Mouse (Mus musculus) liver, embryonic 14.5 days (tissue): ENCODE measurements around the gene Cd244a. TPM values are rescaled to one million over a fixed set of nuclear protein-coding genes. Genes with fewer than 3 reads are reported as not detected.

ENCODE experiments used
- ATAC-seq: fragments of 200-750 bp; cut with Nextera tagmentation; 2 replicates; pipeline ENCODE4 v1.8.0; 2017; ENCODE audit warnings: moderate number of reproducible peaks, mild to moderate bottlenecking, moderate library complexity; ENCODE audit not compliant: insufficient read depth
- DNase-seq, 3 experiments: peaks; one replicate each; pipeline ENCODE4 v3.0.0-alpha.2; 2012 to 2013; ENCODE audit warnings: low read depth in 3 of 3, low spot score in 3 of 3
- H3K27ac ChIP-seq: fragments of 300-500 bp; sonication (generic); 2 replicates; pipeline ENCODE4 v1.5.1; 2014; ENCODE audit warnings: moderate library complexity, mild to moderate bottlenecking, control low read depth, inconsistent platforms
- H3K27me3 ChIP-seq: fragments of 300-500 bp; sonication (generic); 2 replicates; pipeline ENCODE4 v1.6.1; 2014; ENCODE audit warnings: mild to moderate bottlenecking, low read length, moderate library complexity; ENCODE audit not compliant: control insufficient read depth, insufficient read depth
- H3K36me3 ChIP-seq: fragments of 300-500 bp; sonication (generic); replicated peaks from 2 replicates; pipeline ENCODE4 v1.6.1; 2014; ENCODE audit warnings: low read depth; ENCODE audit not compliant: control insufficient read depth, insufficient read depth
- H3K4me1 ChIP-seq, 2 experiments: fragments of 200-500 bp in 1 of 2; fragments of 300-500 bp in 1 of 2; sonication (generic) in 1 of 2; replicated peaks; 2 replicates each; pipeline ENCODE4 v1.6.1; 2012 to 2014; ENCODE audit warnings: antibody characterized with exemption in 1 of 2, inconsistent platforms in 1 of 2, low read length in 1 of 2; ENCODE audit not compliant: control insufficient read depth in 2 of 2, insufficient read depth in 2 of 2
- H3K4me2 ChIP-seq: fragments of 300-500 bp; sonication (generic); 2 replicates; pipeline ENCODE4 v1.6.1; 2014; ENCODE audit warnings: low read depth, mild to moderate bottlenecking, control low read depth, moderate library complexity
- H3K4me3 ChIP-seq, 2 experiments: fragments of 200-500 bp in 1 of 2; fragments of 300-500 bp in 1 of 2; sonication (generic) in 1 of 2; 2 replicates each; pipeline ENCODE4 v1.5.1; 2012 to 2014; ENCODE audit warnings: low read depth in 2 of 2, low read length in 2 of 2, mild to moderate bottlenecking in 2 of 2, control low read depth in 1 of 2, inconsistent platforms in 1 of 2, moderate library complexity in 1 of 2; ENCODE audit not compliant: insufficient read depth in 1 of 2
- H3K9ac ChIP-seq: fragments of 300-500 bp; sonication (generic); replicated peaks from 2 replicates; pipeline ENCODE4 v1.6.1; 2014; ENCODE audit warnings: mild to moderate bottlenecking, control low read depth, moderate library complexity
- H3K9me3 ChIP-seq: fragments of 300-500 bp; sonication (generic); 2 replicates; pipeline ENCODE4 v1.6.1; 2016; ENCODE audit warnings: low read length, mixed read lengths; ENCODE audit not compliant: control insufficient read depth
- CTCF ChIP-seq: IDR thresholded peaks from 2 replicates; pipeline ENCODE4 v1.5.1; 2016; ENCODE audit warnings: antibody characterized with exemption, low read depth, control low read depth
- EP300 ChIP-seq: IDR thresholded peaks from 2 replicates; pipeline ENCODE4 v1.6.1; 2016; ENCODE audit warnings: antibody characterized with exemption, low read depth
- WGBS: fragments of 180-500 bp; shearing (Covaris S2); extraction: QIAGEN DNeasy Blood & Tissue Kit; methylation state at CpG from one replicate; pipeline ENCODE4 v1.1.7; 2014; ENCODE audit not compliant: insufficient replicate concordance; 5-methylcytosine and 5-hydroxymethylcytosine counted together
- polyA plus RNA-seq, 2 experiments: library from polyadenylated mRNA; depleted of rRNA in 1 of 2; stranded (reverse) in 1 of 2; unstranded in 1 of 2; fragments of >200 nt; fragmentation: Nextera tagmentation in 1 of 2; extraction: Ambion mirVana in 1 of 2; gene quantifications; 2 replicates each; pipeline versions ENCODE4 v1.2.1 to v1.2.3; 2012 to 2014

The Cd244a gene
- 0.09 and 0.12 TPM in 2 replicates for polyA plus RNA-seq (2012; rRNA removed)
- polyA plus RNA-seq (2014; fragmentation: Nextera tagmentation; extraction: Ambion mirVana), result 0.22 and 0.24 TPM in 2 replicates

GRCm38 (mm10) chr1:171558898-171559297 is at the start of gene Cd244a:
Gene Cd244a (plus strand): TSS chr1:171559193.
- Histone ChIP-seq H3K9me3 (no peaks in the 10 kb centered on the region), H3K4me3 (no peak within 1 kb of the TSS), H3K27ac (no peak within 1 kb of the TSS), H3K4me2 (no peak within 1 kb of the TSS), H3K27me3 (no peaks in the 10 kb centered on the region), H3K4me1 (peaks cover 0 to 5% of the 10 kb centered on the region in 2 experiments; a peak in 2 of 4 replicates), H3K36me3 (no peaks in the 10 kb centered on the region), H3K9ac (no peak within 1 kb of the TSS)
- 9% methylated on average over 4 of the region's 4 CpGs for WGBS
- ATAC-seq (no peak), DNase-seq (peak in 1 of 3 experiments; percentile 29)
- TF ChIP-seq EP300 (no peak), CTCF (no peak)

GRCm38 (mm10) chr1:171513234-171513633 is 45.8 kb upstream of the Cd244a start:
- Histone ChIP-seq H3K9ac (no peak overlapping the region), H3K4me2 (no peak overlapping the region), H3K4me1 (no peaks in the 10 kb centered on the region), H3K27ac (no peak overlapping the region), H3K4me3 (no peak overlapping the region), H3K9me3 (no peaks in the 10 kb centered on the region), H3K27me3 (no peaks in the 10 kb centered on the region), H3K36me3 (no peaks in the 10 kb centered on the region)
- DNase-seq (no peak), ATAC-seq (no peak)
- no peak for TF ChIP-seq EP300
- peak; percentile 38 for TF ChIP-seq CTCF
- 69% methylated on average over 2 of the region's 2 CpGs for WGBS

DNA sequence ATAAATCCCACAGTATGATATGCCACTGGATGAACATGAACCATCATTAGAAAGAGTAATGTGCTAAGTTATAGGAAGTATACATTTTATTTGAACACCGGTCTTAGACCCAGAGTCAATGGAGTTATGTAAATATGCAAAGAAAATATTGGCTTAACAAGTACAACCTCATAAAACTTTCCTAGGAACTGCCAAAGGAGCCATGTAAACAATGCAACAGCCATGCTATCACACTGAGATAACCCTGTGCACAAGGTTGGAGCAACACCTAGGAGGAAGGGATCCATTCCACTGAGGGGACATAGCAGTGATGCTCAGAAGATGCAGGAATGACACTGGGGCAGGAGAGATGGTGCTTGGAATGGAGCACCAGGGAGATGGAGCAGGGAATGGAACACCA is 45.2 kb upstream of the Cd244a start:
- Histone ChIP-seq H3K9ac (no peak overlapping the region), H3K4me2 (no peak overlapping the region), H3K27ac (no peak overlapping the region), H3K4me1 (no peaks in the 10 kb centered on the region), H3K27me3 (no peaks in the 10 kb centered on the region), H3K36me3 (no peaks in the 10 kb centered on the region), H3K9me3 (no peaks in the 10 kb centered on the region), H3K4me3 (no peak overlapping the region)
- DNase-seq (no peak), ATAC-seq (no peak)
- WGBS, result 78% methylated on average over 1 of the region's 1 CpGs
- TF ChIP-seq CTCF (no peak), EP300 (no peak)

- no peak for TF ChIP-seq EP300
- TF ChIP-seq CTCF, result peak; percentile 45; the same call in 1 of the 2 replicates
- Histone ChIP-seq H3K4me3 (no peak overlapping the region), H3K27me3 (no peaks in the 10 kb centered on the region), H3K9me3 (no peaks in the 10 kb centered on the region), H3K4me2 (no peak overlapping the region), H3K9ac (no peak overlapping the region), H3K27ac (no peak overlapping the region), H3K4me1 (no peaks in the 10 kb centered on the region), H3K36me3 (no peaks in the 10 kb centered on the region)
- ATAC-seq, result no peak
- no peak for DNase-seq
- WGBS, result 10% methylated on average over 1 of the region's 1 CpGs
Measured at GRCm38 (mm10) chr1:171515039-171515438, 44.0 kb upstream of the Cd244a start.

DNA sequence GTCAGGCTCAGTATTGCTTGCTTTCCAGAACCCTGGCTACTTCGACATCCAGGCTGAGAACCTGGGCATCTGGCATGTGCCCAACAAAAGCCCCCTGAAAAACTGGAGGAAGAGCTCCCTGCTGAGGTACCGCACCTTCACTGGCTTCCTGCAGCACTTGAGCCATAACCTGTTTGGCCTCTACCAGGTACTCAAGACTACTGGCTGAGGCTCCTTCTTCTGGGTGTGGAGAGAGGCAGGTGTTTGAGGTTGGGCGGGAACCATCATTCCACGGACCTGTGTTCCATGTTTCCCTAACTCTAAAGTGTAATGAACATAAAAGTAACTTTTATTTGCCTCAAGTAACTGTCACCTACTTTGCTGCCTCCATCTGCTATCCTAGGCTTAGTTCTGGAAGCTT is 43.4 kb upstream of the Cd244a start:
- Histone ChIP-seq H3K4me1 (no peaks in the 10 kb centered on the region), H3K4me3 (no peak overlapping the region), H3K9me3 (no peaks in the 10 kb centered on the region), H3K36me3 (no peaks in the 10 kb centered on the region), H3K4me2 (no peak overlapping the region), H3K27ac (no peak overlapping the region), H3K27me3 (no peaks in the 10 kb centered on the region), H3K9ac (no peak overlapping the region)
- ATAC-seq (no peak), DNase-seq (no peak)
- 64% methylated on average over 4 of the region's 4 CpGs for WGBS
- TF ChIP-seq EP300 (no peak), CTCF (no peak)
